Mouse (Mus musculus) embryo, embryonic 10 days (tissue): ENCODE measurements around the gene R3hdm4.

Experiments
- DNase-seq: peaks from one replicate; pipeline ENCODE4 v3.0.0-alpha.2; 2015; ENCODE audit warnings: low spot score

Gene R3hdm4

DNA sequence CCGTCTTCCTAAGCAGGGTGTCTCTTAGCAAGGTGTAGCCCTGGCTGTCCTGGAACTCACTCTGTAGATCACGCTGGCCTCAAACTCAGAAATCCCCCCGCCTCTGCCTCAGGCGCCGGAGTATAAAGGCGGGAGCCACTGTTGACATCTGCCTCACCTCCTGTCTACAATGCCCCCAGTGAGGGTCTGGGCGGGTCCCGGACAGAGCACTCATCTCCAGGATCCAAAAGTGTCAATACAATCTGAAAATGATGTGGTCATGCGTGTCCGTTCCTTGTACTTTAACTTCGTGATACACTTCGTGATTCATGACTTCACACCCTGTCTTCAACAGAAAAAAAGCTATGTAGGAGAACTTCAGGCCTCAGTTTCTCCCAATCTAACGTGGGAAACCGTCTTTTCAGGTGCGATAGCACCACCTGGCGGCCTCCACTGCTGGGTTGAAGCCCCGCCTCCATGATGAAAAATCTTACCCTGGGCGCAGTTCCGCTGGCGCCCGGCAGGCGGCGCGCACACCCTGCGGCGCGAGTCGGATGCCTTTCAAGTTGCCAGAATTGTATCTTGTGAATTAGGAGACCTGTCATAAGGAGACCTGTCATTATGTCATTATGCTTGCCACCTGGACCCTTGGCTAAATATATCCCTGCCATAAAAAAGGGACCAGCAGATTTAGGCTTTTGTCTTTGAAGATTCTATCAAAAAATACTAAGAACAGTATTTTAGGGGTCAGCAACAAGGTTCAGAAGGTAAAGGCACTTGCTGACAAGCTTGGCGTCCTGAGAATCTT, 4.2 kb upstream of the R3hdm4 start:
- peak; percentile 83 for DNase-seq

DNA sequence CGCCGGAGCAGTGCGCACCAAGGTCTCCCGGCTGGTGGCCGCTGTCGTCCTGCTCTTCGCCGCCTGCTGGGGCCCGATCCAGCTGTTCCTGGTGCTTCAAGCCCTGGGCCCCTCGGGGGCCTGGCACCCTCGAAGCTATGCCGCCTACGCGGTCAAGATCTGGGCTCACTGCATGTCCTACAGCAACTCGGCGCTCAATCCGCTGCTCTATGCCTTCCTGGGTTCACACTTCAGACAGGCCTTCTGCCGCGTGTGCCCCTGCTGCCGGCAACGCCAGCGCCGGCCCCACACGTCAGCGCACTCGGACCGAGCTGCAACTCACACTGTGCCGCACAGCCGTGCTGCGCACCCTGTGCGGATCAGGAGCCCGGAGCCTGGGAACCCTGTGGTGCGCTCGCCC, 564 bp upstream of the R3hdm4 start:
- peak; percentile 55 for DNase-seq

DNA sequence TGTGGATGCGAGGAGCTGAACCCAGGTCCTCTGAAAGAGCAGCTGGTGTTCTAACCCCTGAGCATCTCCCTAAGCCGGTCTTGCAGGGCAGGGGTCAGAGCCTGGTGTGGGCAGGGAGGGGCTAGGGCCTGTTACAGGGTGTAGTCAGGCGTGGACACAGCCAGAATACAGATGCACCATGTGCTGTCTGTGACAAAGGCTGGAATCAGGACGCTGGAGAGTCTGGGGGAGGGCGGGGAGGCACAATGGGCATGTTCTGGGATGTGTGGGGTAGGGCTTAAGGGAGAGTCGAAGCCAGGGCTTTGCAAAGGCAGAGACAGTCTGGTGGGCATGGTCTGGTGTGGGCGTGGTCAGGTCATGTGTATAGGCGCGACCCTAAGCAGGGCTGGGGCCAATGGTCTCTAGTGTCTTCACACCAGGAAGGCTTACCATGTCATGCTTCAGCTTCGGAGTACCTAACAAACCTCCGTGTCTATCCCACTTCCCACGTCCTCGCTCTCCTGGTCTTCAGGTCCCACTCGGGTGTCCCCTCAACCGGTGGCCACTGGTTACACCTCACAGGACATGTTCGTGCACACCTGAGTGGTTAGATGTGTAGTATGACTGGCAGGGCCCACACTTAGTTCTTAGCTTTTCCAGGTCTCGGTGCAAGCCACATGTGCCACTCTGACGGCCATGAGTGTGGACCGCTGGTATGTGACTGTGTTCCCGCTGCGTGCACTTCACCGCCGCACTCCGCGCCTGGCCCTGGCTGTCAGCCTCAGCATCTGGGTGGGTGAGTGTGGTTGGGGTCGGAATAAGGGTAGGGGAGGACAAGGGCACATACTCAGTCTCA, 735 bp downstream of the R3hdm4 start:
- DNase-seq: peak; percentile 49

DNA sequence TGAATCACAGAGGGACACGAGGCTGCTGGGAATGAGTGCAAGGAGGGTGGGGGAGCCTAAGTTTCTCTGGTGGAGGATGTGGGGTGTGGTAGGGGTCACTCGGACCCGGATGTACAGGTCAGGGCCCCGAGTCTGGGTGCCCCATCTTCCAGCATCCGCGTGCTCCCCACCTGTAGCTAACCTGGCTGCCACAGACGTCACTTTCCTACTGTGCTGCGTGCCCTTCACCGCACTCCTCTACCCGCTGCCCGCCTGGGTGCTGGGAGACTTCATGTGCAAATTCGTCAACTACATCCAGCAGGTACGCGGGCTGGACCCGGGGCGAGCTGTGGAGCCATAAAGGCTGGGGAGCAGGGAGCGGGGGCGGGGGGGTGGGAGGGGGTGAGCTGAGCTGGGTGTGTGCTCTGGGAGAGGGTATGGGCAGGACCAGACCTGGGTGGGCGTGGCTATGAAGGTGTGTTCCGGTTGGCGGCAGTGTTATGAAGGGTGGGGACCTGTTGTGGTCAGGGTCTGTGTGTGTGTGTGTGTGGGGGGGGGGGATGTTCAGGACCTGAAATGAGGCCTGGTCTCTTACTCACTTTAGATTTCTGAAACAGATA, 1.7 kb downstream of the R3hdm4 start:
- peak; percentile 17 for DNase-seq

DNA sequence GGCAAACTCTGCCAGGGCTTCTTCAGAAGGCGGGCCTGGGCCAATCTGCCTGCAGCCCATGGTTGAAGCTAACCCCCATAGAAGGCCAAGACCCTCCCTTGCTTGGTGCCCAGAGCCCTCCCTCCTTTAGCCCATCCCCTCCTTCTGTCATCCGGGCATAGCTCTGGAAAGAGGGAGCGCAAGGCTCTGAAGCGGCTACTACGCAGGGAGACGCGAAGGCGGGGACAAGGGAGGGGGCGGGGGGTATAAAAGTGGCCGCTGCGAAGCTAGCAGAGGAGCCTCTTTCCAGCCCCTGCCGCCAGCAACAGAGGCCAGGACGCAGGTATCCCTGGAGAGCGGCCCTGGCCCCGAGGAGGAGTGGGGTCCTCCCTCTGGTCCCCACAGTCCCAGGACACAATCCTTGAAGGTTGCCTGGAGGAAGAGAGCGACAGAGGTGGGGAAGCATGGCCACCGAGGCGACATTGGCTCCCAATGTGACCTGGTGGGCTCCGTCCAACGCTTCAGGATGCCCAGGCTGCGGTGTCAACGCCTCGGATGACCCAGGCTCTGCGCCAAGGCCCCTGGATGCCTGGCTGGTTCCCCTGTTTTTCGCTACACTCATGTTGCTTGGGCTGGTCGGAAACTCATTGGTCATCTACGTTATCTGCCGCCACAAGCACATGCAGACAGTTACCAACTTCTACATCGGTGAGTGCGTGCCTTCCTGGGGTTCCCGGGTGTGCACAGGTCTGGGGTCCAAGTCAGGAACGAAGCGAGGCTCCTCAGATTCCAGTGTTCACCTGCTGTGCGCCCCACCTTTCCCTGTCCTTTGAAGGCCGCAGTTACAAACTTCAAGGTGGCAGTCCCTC, 2.6 kb downstream of the R3hdm4 start:
- no peak for DNase-seq

DNA sequence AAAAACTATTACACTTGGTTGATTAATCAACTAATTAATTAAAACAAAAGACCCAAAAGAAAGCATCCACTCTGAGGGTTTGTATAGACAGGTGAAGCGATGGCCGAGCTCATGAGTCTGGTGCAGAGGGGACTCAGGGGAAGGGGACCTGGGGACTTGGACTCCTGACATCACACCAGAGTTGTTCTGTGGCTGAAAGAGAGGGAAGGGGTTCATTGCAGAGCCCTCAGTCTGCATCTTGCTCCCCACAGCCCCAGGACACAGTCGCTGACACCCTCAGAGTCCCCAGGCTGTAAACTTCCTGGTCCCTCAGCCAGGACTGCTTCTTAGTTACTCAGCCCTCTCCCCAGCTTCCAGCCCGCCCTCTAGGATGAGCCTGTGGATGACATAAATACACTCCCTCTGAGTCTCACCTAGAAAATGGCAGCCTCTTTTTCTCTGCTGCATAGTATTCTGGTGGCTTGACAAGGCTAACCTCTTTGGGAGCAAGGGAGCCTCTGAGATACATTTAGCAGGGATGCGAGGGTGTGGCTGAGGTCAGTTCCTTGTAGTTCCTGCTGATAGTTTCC, 3.4 kb downstream of the R3hdm4 start:
- no peak for DNase-seq

DNA sequence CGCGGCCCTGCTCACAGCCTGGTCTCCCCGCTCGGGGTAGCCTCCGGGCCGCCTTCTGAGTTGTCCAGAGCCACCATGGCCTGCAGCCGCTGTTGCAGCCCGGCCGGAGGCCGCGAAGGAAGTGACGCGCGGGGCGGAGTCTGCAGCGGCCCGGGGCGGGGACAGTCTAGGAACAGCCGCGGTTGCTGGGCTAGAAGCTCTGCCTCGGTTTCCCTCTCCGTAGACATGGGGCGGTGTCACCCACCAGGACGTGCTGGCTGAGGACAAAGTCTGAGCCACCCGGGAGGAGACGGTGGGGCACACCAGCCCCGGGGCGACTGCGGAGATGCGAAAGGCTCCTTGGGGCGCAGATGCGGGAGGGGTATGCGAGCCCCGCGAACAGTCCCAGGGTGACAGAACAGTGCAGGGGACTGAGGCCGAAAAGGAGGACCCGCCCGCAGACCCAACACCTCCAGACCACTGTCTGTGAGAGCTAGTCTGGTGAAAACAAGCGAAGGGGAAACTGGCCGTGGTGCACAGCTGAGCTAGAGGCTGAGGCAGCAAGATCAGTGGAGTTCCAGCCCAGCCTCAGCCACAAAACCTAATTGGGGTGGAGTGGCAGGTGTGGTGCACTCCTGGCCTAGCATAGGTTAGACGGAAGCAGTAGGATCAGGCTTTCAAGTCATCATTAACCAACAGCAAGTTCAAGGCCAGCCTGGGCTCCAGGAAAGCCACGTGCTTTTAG, 4.0 kb downstream of the R3hdm4 start, which contains the start of gene Kiss1r:
Gene Kiss1r, plus strand, starts transcription at position 164 of the 724 bp plus-strand sequence.
- DNase-seq: peak; percentile 83

DNA sequence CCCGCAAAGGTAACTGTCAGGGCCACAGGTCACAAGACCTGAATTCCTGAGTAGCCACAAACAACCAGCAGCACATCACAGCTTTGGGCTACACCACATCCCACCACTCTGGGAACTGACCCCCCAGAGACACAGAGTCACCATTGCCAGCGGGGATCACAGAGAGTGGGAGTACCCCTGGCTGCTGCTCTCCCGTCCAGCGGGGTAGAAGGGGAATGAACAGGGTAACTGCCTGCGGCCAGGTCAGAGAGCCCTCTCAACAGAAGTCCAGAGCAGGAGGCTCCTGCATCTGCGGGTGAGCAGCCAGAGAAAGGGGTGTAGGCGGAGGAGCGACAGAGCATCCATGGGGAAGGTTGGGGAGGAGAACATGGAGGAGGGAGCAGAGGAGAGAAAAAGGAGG, 4.9 kb downstream of the R3hdm4 start:
- DNase-seq: no peak

DNA sequence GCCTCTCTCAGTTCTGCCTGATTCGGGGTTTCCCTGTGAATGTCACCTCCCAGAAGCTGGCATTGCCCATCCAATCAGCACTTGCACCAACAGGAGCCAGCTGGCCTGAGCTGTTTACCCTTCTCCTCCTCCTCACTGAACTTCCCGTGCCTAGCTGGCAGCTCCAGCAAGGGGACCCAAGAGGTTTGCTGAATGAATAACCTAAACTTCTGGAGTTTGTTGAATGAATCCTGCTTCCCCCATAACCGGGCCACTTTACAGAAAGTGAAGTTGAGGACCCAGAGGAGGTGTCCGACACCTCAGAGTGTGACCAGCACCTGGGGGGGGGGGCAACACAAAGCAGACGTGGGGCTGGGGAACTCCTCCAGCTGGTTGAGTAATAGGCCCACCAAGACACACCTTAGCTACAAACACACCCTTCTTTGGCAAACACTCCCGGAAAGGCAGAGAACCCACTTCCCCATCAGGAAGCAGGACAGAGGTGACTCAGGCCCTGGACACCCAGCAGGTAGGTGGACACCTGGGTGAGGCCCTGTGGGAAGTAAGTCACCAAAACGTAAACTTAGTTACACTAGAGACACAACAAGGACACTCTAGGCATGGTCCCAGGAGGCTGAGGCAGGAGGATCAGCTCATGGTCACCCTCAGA, 5.9 kb downstream of the R3hdm4 start:
- no peak for DNase-seq

DNA sequence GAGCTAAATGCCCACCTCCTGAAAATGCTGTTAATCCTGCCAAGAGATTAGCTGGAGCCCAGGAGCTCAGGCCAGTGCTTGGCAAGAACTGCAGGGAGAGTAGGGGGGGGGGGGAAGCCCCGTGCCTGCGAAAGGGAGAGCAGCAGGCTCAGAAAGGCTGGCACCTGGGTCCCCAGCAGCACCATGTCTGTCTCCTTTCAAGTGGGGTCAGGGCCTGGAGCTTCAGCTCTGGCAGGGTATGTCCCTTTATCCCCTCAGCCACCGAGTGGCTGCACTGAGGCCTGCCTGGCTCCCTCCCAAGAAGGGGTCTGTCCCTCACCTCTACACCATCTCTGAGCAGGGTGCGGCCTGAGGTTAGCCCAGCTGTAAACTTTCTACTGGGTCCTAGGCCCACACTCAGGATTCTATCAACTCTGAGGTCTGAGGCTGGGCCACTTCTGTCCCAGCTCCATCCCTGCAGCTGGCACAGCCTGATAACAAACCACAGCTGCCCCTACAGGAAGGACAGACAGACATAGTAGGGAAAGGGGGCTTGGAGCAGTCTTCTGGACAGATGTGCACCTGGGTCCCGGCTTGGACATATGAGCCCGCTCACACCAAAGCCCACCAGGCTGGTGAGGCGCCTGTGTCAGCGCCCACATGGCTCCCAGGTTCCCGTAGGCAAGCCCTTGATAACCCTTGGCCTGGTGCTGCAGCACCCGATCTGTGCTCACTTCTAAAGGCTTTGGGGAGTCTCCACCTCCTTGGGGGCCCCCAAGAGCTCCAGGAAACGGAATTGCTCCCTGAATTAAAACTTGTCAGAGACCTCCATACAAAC, 6.7 kb downstream of the R3hdm4 start:
- DNase-seq: no peak

DNA sequence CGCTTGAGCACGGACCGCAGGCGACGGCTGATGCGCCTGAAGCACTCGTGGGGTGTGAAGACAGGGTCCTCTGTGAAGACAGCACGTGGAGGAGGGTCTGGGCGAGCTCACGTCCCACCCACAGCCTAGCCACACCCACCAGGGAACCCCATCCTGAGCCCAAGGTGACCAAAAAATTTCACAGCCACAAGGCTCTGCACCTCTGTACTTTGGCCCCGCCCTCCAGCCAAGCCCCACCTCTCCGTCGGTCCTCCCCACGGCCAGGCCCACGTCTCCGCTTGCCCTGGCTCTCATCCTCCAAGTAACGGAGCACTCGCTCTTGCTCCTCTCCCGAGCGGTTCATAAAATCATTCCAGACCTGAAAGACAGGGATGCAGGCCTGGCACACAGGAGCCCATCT, 8.6 kb downstream of the R3hdm4 start:
- DNase-seq: no peak

DNA sequence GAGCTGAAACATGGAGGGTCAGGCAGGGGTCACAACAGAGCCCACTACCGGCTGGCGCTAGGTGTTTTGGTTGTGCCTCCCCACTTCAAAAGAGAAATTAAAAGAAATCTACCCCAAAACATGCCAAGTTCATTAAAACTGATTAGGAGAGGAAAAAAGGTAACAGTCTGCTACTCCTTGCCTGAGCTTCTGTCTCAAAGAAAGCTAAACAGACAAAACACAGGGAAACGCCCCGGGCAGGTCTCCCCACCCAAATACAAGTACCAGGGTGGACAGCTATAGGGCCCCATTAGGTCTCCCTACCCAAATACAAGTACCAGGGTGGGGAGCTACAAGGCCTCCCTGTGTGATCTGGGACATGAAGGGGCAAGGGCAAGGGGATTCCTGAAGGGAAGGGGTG, 10.5 kb downstream of the R3hdm4 start, which contains the start of gene Gm26602:
Gene Gm26602, plus strand, starts transcription at position 301 of the 400 bp plus-strand sequence.
- no peak for DNase-seq

DNA sequence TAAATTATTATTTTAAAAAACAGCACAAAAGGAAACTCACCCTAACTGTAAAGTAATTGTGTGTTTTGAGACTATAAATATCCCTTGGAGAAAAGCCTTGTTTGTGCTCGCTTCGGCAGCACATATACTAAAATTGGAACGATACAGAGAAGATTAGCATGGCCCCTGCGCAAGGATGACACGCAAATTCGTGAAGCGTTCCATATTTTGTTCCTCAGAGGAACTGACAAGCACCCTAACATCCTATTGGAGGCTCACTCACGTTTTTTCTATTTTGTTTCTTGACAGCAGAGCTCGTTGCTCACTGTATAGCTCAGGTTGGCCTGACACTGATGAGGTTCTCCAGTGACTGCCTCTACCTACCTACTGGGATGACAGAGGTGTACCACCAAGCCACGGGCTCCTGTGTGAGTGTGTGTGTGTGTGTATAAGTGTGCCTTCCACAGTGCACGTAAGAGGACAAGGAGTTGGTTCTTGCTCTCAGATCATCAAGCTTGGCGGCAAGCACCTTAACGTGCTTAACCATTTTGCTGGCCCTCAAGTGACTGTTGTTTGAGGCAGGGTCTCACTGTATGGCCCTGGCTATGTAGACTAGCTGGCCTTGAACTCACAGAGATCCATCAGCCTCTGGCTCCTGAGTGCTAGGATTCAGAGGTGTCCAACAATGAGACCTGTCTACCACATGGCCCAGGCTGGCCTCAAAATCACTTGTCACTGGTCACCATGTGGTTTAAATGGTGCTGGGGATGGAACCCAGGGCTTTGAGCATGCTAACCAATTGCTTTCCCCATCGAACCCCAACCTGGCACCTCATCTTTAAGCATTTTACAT, 11.7 kb downstream of the R3hdm4 start:
- peak; percentile 50 for DNase-seq

DNA sequence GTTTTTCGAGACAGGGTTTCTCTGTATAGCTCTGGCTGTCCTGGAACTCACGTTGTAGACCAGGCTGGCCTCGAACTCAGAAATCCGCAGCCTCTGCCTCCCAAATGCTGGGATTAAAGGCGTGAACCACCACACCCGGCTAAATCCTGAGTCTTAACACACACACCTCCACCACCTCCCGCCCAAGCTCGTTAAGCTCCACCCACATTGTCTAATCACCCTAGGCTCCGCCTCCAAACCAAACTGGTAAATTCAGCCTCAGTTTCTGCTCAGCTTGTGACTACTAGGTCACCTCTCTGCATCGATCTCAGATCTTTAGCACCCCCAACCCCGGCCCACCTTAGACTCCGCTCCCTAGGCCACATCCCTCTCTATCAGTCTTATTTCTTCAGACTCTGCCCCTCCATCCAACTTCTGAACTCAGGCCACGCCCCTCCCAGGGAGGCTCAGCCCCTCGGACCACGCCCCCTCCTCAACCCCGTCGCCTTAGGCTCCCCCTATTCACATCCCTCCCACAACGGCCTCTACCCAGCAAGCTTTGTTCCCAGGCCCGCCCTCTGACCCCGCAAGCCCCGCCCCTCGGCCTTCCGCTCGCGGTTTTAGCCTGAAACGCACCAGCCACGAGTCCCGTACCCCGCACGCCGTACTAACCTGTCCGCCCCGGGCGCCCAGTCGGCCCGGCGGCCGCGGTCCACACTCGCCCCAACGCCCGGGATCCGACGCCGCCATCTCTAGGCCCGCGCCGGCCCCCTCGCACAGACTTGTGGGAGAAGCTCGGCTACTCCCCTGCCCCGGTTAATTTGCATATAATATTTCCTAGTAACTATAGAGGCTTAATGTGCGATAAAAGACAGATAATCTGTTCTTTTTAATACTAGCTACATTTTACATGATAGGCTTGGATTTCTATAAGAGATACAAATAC, 12.6 kb downstream of the R3hdm4 start, which contains the start of gene Med16:
Gene Med16, minus strand, starts transcription at position 757 of the 925 bp plus-strand sequence.
- peak; percentile 98 for DNase-seq

DNA sequence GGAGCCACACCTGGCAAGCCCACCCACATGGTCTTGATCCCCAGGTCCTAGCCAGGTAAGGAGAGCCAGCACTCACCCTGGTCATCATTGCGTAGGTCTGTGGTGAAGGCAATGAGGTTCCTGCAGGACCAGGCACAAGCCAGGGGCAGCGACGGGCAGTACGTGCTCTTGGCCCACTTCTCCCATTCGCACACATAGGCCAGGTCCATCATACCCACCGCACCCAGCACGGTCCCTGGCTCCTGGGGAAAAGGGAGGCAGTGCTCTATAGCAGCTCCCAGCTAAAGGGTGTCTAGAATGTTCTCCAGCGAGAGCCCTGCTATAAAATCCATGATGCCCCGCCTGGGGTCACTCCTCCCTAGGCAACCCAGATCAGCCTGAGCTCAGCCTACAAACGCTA, 13.6 kb downstream of the R3hdm4 start:
- DNase-seq: no peak

DNA sequence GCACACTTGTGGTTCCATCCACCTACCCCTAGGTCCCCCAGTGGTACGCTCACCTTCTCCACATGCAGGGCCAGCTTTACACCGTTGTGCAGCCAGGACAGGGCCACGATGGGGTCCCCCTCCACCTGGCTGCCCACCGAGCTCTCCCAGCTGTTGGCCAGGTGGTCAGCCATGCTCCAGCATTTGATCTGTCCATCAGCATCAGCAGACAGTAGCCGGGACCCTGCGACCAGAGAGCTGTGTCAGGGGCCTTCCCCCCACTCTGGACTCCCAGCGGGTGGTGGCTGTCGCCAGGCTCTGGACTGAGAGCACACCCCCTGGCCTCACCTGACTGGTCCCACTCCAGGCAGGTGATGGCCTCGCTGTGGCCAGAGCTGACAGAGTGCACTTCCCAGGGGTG, 14.3 kb downstream of the R3hdm4 start:
- DNase-seq: no peak

DNA sequence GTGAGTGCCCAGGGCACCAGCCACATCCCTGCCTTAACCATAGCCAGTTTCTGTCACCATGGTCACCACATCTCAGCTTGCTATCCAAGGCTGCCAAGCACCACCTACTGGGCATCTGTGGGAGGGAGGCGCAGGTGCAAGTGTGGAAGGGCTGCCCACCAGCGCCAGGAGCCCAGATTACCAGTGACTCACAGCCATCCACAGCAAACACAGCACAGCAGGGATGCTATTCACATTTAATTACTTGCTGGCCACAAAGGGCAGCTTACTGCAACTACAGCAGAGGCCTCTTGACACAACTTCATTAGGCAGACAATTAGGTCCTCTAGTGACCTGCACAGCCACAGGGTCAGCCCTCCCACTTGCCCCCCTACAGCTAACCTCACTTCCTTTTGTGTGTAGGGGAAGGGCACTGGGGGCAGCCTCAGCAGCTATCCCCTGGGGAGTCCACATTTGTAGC, 20.0 kb downstream of the R3hdm4 start:
- DNase-seq: peak; percentile 60
